Mouse (Mus musculus): ENCODE results near the gene Lhx2. TPM values are rescaled to one million over a fixed set of nuclear protein-coding genes. Genes with fewer than 3 reads are reported as not detected.

Gene Lhx2
- total and polyA plus RNA-seq, 2 experiments from 2014 or later, result 22.1 to 90.1 TPM

- TF ChIP-seq CTCF (IDR thresholded peaks at IDR 0.05), result no peak
- peak overlapping the region; percentile 72 for H3K4me2 ChIP-seq (ENCODE audit: low read depth, low read length, poor library complexity, severe bottlenecking)
- H3K9ac ChIP-seq (replicated peaks; ENCODE audit: low read length, poor library complexity, severe bottlenecking), result peak overlapping the region; percentile 70
- H3K4me3 ChIP-seq (ENCODE audit: low read depth, low read length), result peak overlapping the region; percentile 55
- H3K9me3 ChIP-seq (ENCODE audit: low read length), result no peaks in the 10 kb centered on the region
- ATAC-seq (ENCODE audit: low FRiP score) (no peak), DNase-seq (ENCODE audit: low spot score) (no peak)
- WGBS, result 5% methylated on average over 21 of the region's 21 CpGs
- peaks cover 8% of the 10 kb centered on the region for H3K4me1 ChIP-seq (ENCODE audit: insufficient read depth, low read length)
- peak overlapping the region; percentile 79 for H3K27ac ChIP-seq (ENCODE audit: low read depth, low read length)
- H3K27me3 ChIP-seq (ENCODE audit: insufficient read depth, low read length), result peaks cover 61% of the 10 kb centered on the region
- H3K36me3 ChIP-seq (ENCODE audit: insufficient read depth, low read length), result no peaks in the 10 kb centered on the region
Measured at GRCm38 (mm10) chr2:38352321-38353007, 13.4 kb downstream of the Lhx2 start.

DNA sequence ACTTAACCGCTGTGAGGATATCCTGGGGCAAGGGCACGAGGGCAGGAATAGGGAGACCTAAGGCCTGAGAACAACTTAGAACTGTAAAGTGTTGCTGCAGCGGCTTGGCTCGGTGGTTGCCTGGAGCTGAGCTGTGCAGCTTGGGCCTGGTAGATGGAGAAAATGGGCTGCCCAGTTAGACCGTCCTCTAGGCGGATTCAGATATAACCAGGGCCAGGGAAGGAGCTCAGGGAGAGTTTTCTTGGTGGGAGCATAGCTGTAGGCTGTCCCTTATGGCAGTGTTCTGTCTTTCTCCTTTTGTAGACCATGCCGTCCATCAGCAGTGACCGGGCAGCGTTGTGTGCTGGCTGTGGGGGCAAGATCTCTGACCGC lies 13.9 kb downstream of the Lhx2 start:
- Histone ChIP-seq H3K4me1 (ENCODE audit: insufficient read depth, low read length) (peaks cover 7% of the 10 kb centered on the region), H3K9ac (replicated peaks; ENCODE audit: low read length, poor library complexity, severe bottlenecking) (peak overlapping the region; percentile 70), H3K9me3 (ENCODE audit: low read length) (no peaks in the 10 kb centered on the region), H3K27me3 (ENCODE audit: insufficient read depth, low read length) (peaks cover 65% of the 10 kb centered on the region), H3K36me3 (ENCODE audit: insufficient read depth, low read length) (no peaks in the 10 kb centered on the region), H3K4me3 (ENCODE audit: low read depth, low read length) (peak overlapping the region; percentile 55), H3K27ac (ENCODE audit: low read depth, low read length) (peak overlapping the region; percentile 79), H3K4me2 (ENCODE audit: low read depth, low read length, poor library complexity, severe bottlenecking) (peak overlapping the region; percentile 72)
- DNase-seq (ENCODE audit: low spot score) (no peak), ATAC-seq (ENCODE audit: low FRiP score) (no peak)
- no peak for TF ChIP-seq CTCF (IDR thresholded peaks at IDR 0.05)
- 10% methylated on average over 10 of the region's 10 CpGs for WGBS

DNA sequence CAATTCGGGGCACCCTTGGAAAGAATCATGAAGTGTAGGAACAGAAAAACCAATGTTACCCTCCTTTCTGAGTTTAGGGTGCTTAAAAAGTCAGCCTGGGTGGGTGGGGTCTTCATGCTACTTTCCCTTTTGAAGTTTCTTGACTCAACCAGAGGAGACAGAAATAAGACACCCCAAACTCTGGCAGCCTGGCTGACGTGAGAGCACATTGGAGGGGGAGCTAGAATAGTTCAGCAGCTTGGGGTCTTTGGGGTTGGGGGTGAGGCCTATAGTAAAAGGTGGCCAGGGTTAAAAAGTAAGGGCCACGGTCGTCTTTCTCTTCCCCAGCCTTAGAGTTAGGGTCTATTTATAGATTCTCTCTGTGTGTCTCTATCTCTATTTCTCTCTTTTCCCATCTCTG lies 14.6 kb downstream of the Lhx2 start:
- ATAC-seq (ENCODE audit: low FRiP score), result no peak
- no peak for TF ChIP-seq CTCF (IDR thresholded peaks at IDR 0.05)
- Histone ChIP-seq H3K4me2 (ENCODE audit: low read depth, low read length, poor library complexity, severe bottlenecking) (peak overlapping the region; percentile 72), H3K4me3 (ENCODE audit: low read depth, low read length) (peak overlapping the region; percentile 55), H3K27ac (ENCODE audit: low read depth, low read length) (peak overlapping the region; percentile 79; the same call in 1 of the 2 replicates), H3K27me3 (ENCODE audit: insufficient read depth, low read length) (peaks cover 69% of the 10 kb centered on the region), H3K4me1 (ENCODE audit: insufficient read depth, low read length) (peaks cover 5% of the 10 kb centered on the region), H3K9ac (replicated peaks; ENCODE audit: low read length, poor library complexity, severe bottlenecking) (no peak overlapping the region), H3K36me3 (ENCODE audit: insufficient read depth, low read length) (no peaks in the 10 kb centered on the region), H3K9me3 (ENCODE audit: low read length) (no peaks in the 10 kb centered on the region)
- DNase-seq (ENCODE audit: low spot score), result no peak
- WGBS, result 26% methylated on average over 4 of the region's 4 CpGs

DNA sequence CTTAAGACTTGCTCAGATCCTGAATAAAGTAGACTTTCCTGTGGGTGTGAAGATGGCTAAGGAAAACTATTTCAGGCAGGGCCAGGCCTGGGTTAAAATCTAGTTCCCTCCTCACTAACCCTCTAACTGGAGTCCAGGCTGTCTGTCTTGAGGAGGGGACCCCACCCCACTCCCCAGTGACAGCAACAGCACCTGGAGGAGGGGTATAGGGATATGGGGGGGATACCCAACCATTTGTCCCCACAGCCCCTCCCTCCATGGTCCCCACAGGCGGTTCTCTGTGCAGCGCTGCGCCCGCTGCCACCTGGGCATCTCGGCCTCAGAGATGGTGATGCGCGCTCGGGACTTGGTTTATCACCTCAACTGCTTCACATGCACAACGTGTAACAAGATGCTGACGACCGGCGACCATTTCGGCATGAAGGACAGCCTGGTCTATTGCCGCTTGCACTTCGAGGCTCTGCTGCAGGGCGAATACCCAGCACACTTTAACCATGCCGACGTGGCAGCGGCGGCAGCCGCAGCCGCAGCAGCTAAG lies 15.2 kb downstream of the Lhx2 start:
- H3K4me2 ChIP-seq (ENCODE audit: low read depth, low read length, poor library complexity, severe bottlenecking), result peak overlapping the region; percentile 72
- H3K27me3 ChIP-seq (ENCODE audit: insufficient read depth, low read length), result peaks cover 69% of the 10 kb centered on the region
- H3K27ac ChIP-seq (ENCODE audit: low read depth, low read length), result peak overlapping the region; percentile 63
- DNase-seq (ENCODE audit: low spot score), result no peak
- peak overlapping the region; percentile 55 for H3K4me3 ChIP-seq (ENCODE audit: low read depth, low read length)
- 2% methylated on average over 22 of the region's 22 CpGs for WGBS
- no peaks in the 10 kb centered on the region for H3K9me3 ChIP-seq (ENCODE audit: low read length)
- H3K4me1 ChIP-seq (ENCODE audit: insufficient read depth, low read length), result peaks cover 5% of the 10 kb centered on the region
- no peak for TF ChIP-seq CTCF (IDR thresholded peaks at IDR 0.05)
- H3K36me3 ChIP-seq (ENCODE audit: insufficient read depth, low read length), result no peaks in the 10 kb centered on the region
- ATAC-seq (ENCODE audit: low FRiP score), result no peak
- peak overlapping the region; percentile 61 for H3K9ac ChIP-seq (replicated peaks; ENCODE audit: low read length, poor library complexity, severe bottlenecking)

DNA sequence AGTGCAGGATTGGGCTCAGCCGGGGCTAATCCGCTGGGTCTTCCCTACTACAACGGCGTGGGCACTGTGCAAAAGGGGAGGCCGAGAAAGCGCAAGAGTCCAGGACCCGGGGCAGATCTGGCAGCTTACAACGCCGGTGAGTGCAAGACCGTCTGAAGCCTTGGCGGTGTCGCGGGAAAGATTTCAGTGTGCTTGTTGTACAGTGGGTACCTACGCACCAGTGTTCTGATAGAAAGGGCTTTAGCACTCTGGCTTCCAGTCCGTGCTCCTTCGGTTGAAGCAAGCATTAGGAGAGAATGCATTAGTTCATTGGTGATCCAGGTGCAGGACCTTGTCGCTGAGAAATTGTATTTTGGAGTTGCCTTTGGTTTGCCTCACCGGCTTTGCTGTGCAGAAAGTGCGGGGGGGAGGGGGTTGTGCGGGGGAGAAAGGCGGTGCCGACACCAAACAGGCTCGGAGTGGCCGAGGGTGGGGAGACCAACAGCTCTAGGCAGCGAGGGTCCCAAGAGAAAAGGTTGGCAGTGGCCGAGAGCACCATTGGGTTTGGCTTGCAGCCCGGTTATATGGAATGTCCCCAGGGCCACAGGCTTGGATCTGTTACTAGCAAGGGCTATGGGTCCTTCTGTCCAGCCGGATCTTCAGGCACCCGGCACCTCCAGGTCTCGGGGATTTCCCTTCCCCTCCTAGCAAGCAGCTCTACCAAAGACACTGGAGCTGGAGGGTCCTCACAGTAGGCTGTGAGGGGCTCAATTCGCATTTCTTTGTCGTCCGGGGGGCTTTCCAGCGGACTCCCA lies 15.8 kb downstream of the Lhx2 start:
- no peak for TF ChIP-seq CTCF (IDR thresholded peaks at IDR 0.05)
- Histone ChIP-seq H3K9ac (replicated peaks; ENCODE audit: low read length, poor library complexity, severe bottlenecking) (peak overlapping the region; percentile 61), H3K9me3 (ENCODE audit: low read length) (no peaks in the 10 kb centered on the region), H3K4me2 (ENCODE audit: low read depth, low read length, poor library complexity, severe bottlenecking) (peak overlapping the region; percentile 72), H3K36me3 (ENCODE audit: insufficient read depth, low read length) (no peaks in the 10 kb centered on the region), H3K27ac (ENCODE audit: low read depth, low read length) (peak overlapping the region; percentile 63), H3K27me3 (ENCODE audit: insufficient read depth, low read length) (peaks cover 67% of the 10 kb centered on the region), H3K4me1 (ENCODE audit: insufficient read depth, low read length) (peaks cover 5% of the 10 kb centered on the region), H3K4me3 (ENCODE audit: low read depth, low read length) (peak overlapping the region; percentile 55)
- 1% methylated on average over 34 of the region's 34 CpGs for WGBS
- ATAC-seq (ENCODE audit: low FRiP score) (no peak), DNase-seq (ENCODE audit: low spot score) (peak; percentile 27)
